In genomic region chr9:67973451-67973850, GRCm38 (mm10) we compare ENCODE assay signal across 10 mouse cellular contexts.
DNase-seq lines count a peak whose midpoint lies in the region; ATAC-seq and TF ChIP-seq lines count a peak whose summit lies in the region.
"Had no signal": no experiment of that assay in that cellular context is flagged by ENCODE, and none has a peak within 500 bp of the region (broad histone marks: within the 10 kb centered on the region; RNA-seq: fewer than 3 reads in every experiment).

No protein-coding gene starts in this region.

- peak; percentile 54; the same call in 1 of the 2 replicates for TF ChIP-seq CTCF in cortical plate, adult 2 months (IDR thresholded peaks at IDR 0.05; ENCODE audit: extremely low read depth, insufficient read depth, low read length)

- no peak for TF ChIP-seq POLR2A in cortical plate, adult 2 months (IDR thresholded peaks at IDR 0.05; ENCODE audit: extremely low read depth, insufficient read depth, low read length)

- DNase-seq in gastrocnemius, adult 18-20 months (ENCODE audit: low spot score) = peak; percentile 19
- DNase-seq in gastrocnemius, postnatal 10 days = no peak
- DNase-seq in midbrain, embryonic 10.5 days (ENCODE audit: low spot score) = peak; percentile 13
- DNase-seq in retina, embryonic 14.5 days (ENCODE audit: low spot score) = peak; percentile 86
- no peak for DNase-seq in right cerebral cortex, adult 2 months (ENCODE audit: low spot score in 2 of 2)
- DNase-seq in urinary bladder, adult 18-20 months (ENCODE audit: low spot score in 2 of 2) = no peak

- H3K27me3 ChIP-seq in midbrain, embryonic 10.5 days (ENCODE audit: low read depth, poor library complexity, severe bottlenecking) = no peaks in the 10 kb centered on the region
- H3K27me3 ChIP-seq in midbrain, embryonic 16.5 days (ENCODE audit: control insufficient read depth, insufficient read depth, low read depth, low read length) = no peaks in the 10 kb centered on the region
- H3K27me3 ChIP-seq: limb, embryonic 12.5 days; stomach, embryonic 15.5 days had no signal

- no peak overlapping the region for H3K9ac ChIP-seq in midbrain, embryonic 16.5 days (ENCODE audit: low read depth, low read length)
- H3K9ac ChIP-seq: limb, embryonic 12.5 days; stomach, embryonic 15.5 days had no signal

- 36% methylated on average over 6 of the region's 6 CpGs for WGBS in midbrain, embryonic 10.5 days
- WGBS in midbrain, embryonic 16.5 days = 35% methylated on average over 6 of the region's 6 CpGs

- H3K4me1 ChIP-seq in midbrain, embryonic 10.5 days = no peaks in the 10 kb centered on the region
- no peaks in the 10 kb centered on the region for H3K4me1 ChIP-seq in midbrain, embryonic 16.5 days (ENCODE audit: control insufficient read depth, insufficient read depth, low read length)
- H3K4me1 ChIP-seq in cortical plate, adult 2 months (ENCODE audit: control insufficient read depth, insufficient read depth, low read length) = no peaks in the 10 kb centered on the region
- H3K4me1 ChIP-seq: limb, embryonic 12.5 days; stomach, embryonic 15.5 days had no signal

- no peaks in the 10 kb centered on the region for H3K9me3 ChIP-seq in midbrain, embryonic 10.5 days (replicated peaks)
- H3K9me3 ChIP-seq in midbrain, embryonic 16.5 days (replicated peaks; ENCODE audit: control insufficient read depth, low read length, poor library complexity, severe bottlenecking) = no peaks in the 10 kb centered on the region
- H3K9me3 ChIP-seq: limb, embryonic 12.5 days; stomach, embryonic 15.5 days had no signal

- no peak overlapping the region for H3K27ac ChIP-seq in midbrain, embryonic 10.5 days (replicated peaks)
- no peak overlapping the region for H3K27ac ChIP-seq in midbrain, embryonic 16.5 days (ENCODE audit: low read length)
- H3K27ac ChIP-seq in cortical plate, adult 2 months (ENCODE audit: insufficient read depth, low read length) = no peak overlapping the region
- H3K27ac ChIP-seq: limb, embryonic 12.5 days; stomach, embryonic 15.5 days had no signal

- no peak overlapping the region for H3K4me3 ChIP-seq in midbrain, embryonic 10.5 days
- H3K4me3 ChIP-seq in midbrain, embryonic 16.5 days (ENCODE audit: low read depth, low read length) = no peak overlapping the region
- no peak overlapping the region for H3K4me3 ChIP-seq in cortical plate, adult 2 months (ENCODE audit: insufficient read depth, low read length)
- H3K4me3 ChIP-seq: limb, embryonic 12.5 days; stomach, embryonic 15.5 days had no signal

- no peak for ATAC-seq in midbrain, embryonic 16.5 days

- no peak overlapping the region for H3K4me2 ChIP-seq in midbrain, embryonic 16.5 days (ENCODE audit: low read length)
- H3K4me2 ChIP-seq: limb, embryonic 12.5 days; stomach, embryonic 15.5 days had no signal

- peaks cover 27% of the 10 kb centered on the region for H3K36me3 ChIP-seq in midbrain, embryonic 10.5 days
- H3K36me3 ChIP-seq in midbrain, embryonic 16.5 days (ENCODE audit: control insufficient read depth, insufficient read depth, low read length) = peaks cover 5% of the 10 kb centered on the region; the same call in 1 of the 2 replicates

Comparison
In these comparisons a context has a peak if more than half of its experiments do, and no peak if none do; other contexts are left out.
1. DNase-seq: peak in gastrocnemius, adult 18-20 months (single experiment), midbrain, embryonic 10.5 days (single experiment) and retina, embryonic 14.5 days (single experiment); none in gastrocnemius, postnatal 10 days (single experiment), right cerebral cortex, adult 2 months (0 of 2) and urinary bladder, adult 18-20 months (0 of 2).